Mouse (Mus musculus) hindbrain, embryonic 16.5 days (tissue): ENCODE data around the gene Zfp69. TPM values are rescaled to one million over a fixed set of nuclear protein-coding genes. Genes with fewer than 3 reads are reported as not detected.

Source experiments
- ATAC-seq: fragments of 200-750 bp; cut with Nextera tagmentation; 2 replicates; pipeline ENCODE4 v1.8.0; 2017; ENCODE audit warnings: moderate TSS enrichment, moderate library complexity
- H3K27ac ChIP-seq: fragments of 300-500 bp; sonication (generic); 2 replicates; pipeline ENCODE4 v1.5.1; 2014; ENCODE audit warnings: low read depth, mild to moderate bottlenecking, control low read depth, low read length, moderate library complexity
- H3K27me3 ChIP-seq: fragments of 300-500 bp; sonication (generic); replicated peaks from 2 replicates; pipeline ENCODE4 v1.6.1; 2014; ENCODE audit warnings: low read length; ENCODE audit not compliant: control insufficient read depth, insufficient read depth
- H3K36me3 ChIP-seq: fragments of 300-500 bp; sonication (generic); 2 replicates; pipeline ENCODE4 v1.6.1; 2014; ENCODE audit warnings: mild to moderate bottlenecking, low read length, moderate library complexity, mixed read lengths; ENCODE audit not compliant: control insufficient read depth, insufficient read depth
- H3K4me1 ChIP-seq: fragments of 300-500 bp; sonication (generic); 2 replicates; pipeline ENCODE4 v1.6.1; 2014; ENCODE audit warnings: low read depth, low read length; ENCODE audit not compliant: control insufficient read depth, insufficient read depth
- H3K4me2 ChIP-seq: fragments of 300-500 bp; sonication (generic); 2 replicates; pipeline ENCODE4 v1.6.1; 2014; ENCODE audit warnings: mild to moderate bottlenecking, low read length, control low read depth, moderate library complexity
- H3K4me3 ChIP-seq: fragments of 300-500 bp; sonication (generic); 2 replicates; pipeline ENCODE4 v1.5.1; 2014; ENCODE audit warnings: mild to moderate bottlenecking, low read length, control low read depth, moderate library complexity
- H3K9ac ChIP-seq: fragments of 300-500 bp; sonication (generic); 2 replicates; pipeline ENCODE4 v1.6.1; 2014; ENCODE audit warnings: low read depth, mild to moderate bottlenecking, control low read depth, low read length, moderate library complexity
- H3K9me3 ChIP-seq: fragments of 300-500 bp; sonication (generic); 2 replicates; pipeline ENCODE4 v1.6.1; 2014; ENCODE audit warnings: mild to moderate bottlenecking, low read length, moderate library complexity; ENCODE audit not compliant: control insufficient read depth
- WGBS: fragments of 180-500 bp; shearing (Covaris S2); extraction: QIAGEN DNeasy Blood & Tissue Kit; methylation state at CpG from one replicate; pipeline ENCODE4 v1.1.7; 2014; 5-methylcytosine and 5-hydroxymethylcytosine counted together
- microRNA-seq: library from miRNA; unstranded; fragments of <30 nt; microRNA quantifications from one replicate; pipeline ENCODE4, GENCODE M21; 2017
- polyA plus RNA-seq: library from polyadenylated mRNA; unstranded; fragments of >200 nt; fragmentation: Nextera tagmentation; extraction: Ambion mirVana; gene quantifications from 2 replicates; pipeline ENCODE4 v1.2.1, GENCODE M21; 2015

Gene Zfp69
- polyA plus RNA-seq, 1 experiment from 2014 or later = 6.3 TPM

- no peak overlapping the region for H3K4me2 ChIP-seq
- WGBS = 37% methylated on average over 13 of the region's 13 CpGs
- no peaks in the 10 kb centered on the region for H3K27me3 ChIP-seq
- H3K9ac ChIP-seq = no peak overlapping the region
- ATAC-seq = no peak
- no peaks in the 10 kb centered on the region for H3K36me3 ChIP-seq
- no peak overlapping the region for H3K4me3 ChIP-seq
- H3K27ac ChIP-seq = no peak overlapping the region
- H3K9me3 ChIP-seq = no peaks in the 10 kb centered on the region
- H3K4me1 ChIP-seq = peaks cover 11% of the 10 kb centered on the region
Measured at GRCm38 (mm10) chr4:120885208-120886120, 66.0 kb downstream of the Zfp69 start.

GRCm38 (mm10) chr4:120882002-120882625 lies 69.4 kb downstream of the Zfp69 start:
- Histone ChIP-seq H3K4me1 (peaks cover 14% of the 10 kb centered on the region), H3K36me3 (0 out of 2 replicates have a peak, but pooled peaks cover 2% of the 10 kb centered on the region), H3K27ac (no peak overlapping the region), H3K27me3 (no peaks in the 10 kb centered on the region), H3K9ac (no peak overlapping the region), H3K9me3 (no peaks in the 10 kb centered on the region), H3K4me3 (no peak overlapping the region), H3K4me2 (no peak overlapping the region)
- WGBS = 21% methylated on average over 5 of the region's 5 CpGs
- ATAC-seq = peak; percentile 85

- peaks cover 14% of the 10 kb centered on the region for H3K4me1 ChIP-seq
Measured at GRCm38 (mm10) chr4:120880731-120881432, 70.6 kb downstream of the Zfp69 start.

More at GRCm38 (mm10) chr4:120880731-120881432, 70.6 kb downstream of the Zfp69 start:
- no peaks in the 10 kb centered on the region for H3K27me3 ChIP-seq
- no peaks in the 10 kb centered on the region for H3K9me3 ChIP-seq
- WGBS = 60% methylated on average over 6 of the region's 6 CpGs
- no peak overlapping the region for H3K4me3 ChIP-seq
- no peak for ATAC-seq
- no peak overlapping the region for H3K27ac ChIP-seq
- 0 out of 2 replicates have a peak, but pooled peaks cover 2% of the 10 kb centered on the region for H3K36me3 ChIP-seq
- H3K9ac ChIP-seq = no peak overlapping the region
- no peak overlapping the region for H3K4me2 ChIP-seq

Small RNAs within 50 kb of the gene (microRNA-seq; reads per million reads assigned to microRNA genes)
- gene Mir7015 = not detected

Other genes with a start within 250 kb of the Zfp69 start
- 7.5 and 7.8 TPM in 2 replicates for gene Kcnq4, start 203.1 kb downstream of the Zfp69 start, polyA plus RNA-seq
- 75.8 and 86.0 TPM in 2 replicates for gene Nfyc, start 120.1 kb downstream of the Zfp69 start, polyA plus RNA-seq
- gene Rims3, start 96.9 kb downstream of the Zfp69 start, polyA plus RNA-seq = 24.0 and 28.6 TPM in 2 replicates
- gene Exo5, start 26.7 kb downstream of the Zfp69 start, polyA plus RNA-seq = 28.0 and 29.8 TPM in 2 replicates
- gene Smap2, start 65.5 kb upstream of the Zfp69 start, polyA plus RNA-seq = 40.9 and 42.3 TPM in 2 replicates
- gene Col9a2, start 87.7 kb upstream of the Zfp69 start, polyA plus RNA-seq = 15.4 and 19.3 TPM in 2 replicates
- 26.6 and 28.3 TPM in 2 replicates for gene Zmpste24, start 146.5 kb upstream of the Zfp69 start, polyA plus RNA-seq
- gene Tmco2, start 157.5 kb upstream of the Zfp69 start, polyA plus RNA-seq = not detected in 2 replicates